Mouse (Mus musculus) small intestine, adult 2 months (tissue): Measurements from ENCODE around the gene Slc16a2.

Source experiments
- CTCF ChIP-seq: fragments of 200-500 bp; IDR thresholded peaks from 2 replicates; pipeline ENCODE4 v1.5.1; 2012; ENCODE audit warnings: low read depth, mild to moderate bottlenecking, control low read depth, inconsistent platforms, low read length, moderate library complexity, mixed read lengths; ENCODE audit not compliant: insufficient replicate concordance, insufficient read length; ENCODE audit errors: extremely low read depth
- POLR2A ChIP-seq: fragments of 200-500 bp; IDR thresholded peaks from 2 replicates; pipeline ENCODE4 v1.6.1; 2012; ENCODE audit warnings: low read depth, mild to moderate bottlenecking, control low read depth, inconsistent platforms, low read length, moderate library complexity

DNA sequence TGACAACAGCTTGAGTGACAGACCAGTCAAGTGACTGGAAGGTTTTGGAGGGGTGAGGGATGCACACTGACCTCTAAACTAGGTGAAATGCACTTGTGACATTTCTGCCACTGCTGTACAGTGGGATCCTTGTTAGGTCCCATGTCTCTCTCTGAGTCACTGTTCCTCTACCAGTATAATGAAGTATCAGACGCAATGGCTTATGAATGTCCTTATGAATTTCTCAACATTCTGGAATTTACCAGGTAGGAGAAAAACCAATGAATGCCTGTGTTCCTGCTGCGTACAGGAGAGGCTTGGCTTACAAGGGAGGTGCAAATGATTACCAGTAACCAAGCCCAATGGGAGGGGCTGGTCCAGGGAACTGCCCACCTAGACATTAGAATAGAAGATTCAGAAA is 30.5 kb downstream of the Slc16a2 start:
- TF ChIP-seq POLR2A (no peak), CTCF (no peak)
